Mouse (Mus musculus) testis, adult 2 months (tissue): Measurements from ENCODE around the gene Mrpl4. TPM values are rescaled to one million over a fixed set of nuclear protein-coding genes. Genes with fewer than 3 reads are reported as not detected.

Experiments used
- H3K27ac ChIP-seq: fragments of 200-500 bp; 2 replicates; pipeline ENCODE4 v1.5.1; 2012; ENCODE audit warnings: low read depth, low read length; ENCODE audit not compliant: control insufficient read depth, insufficient read depth
- H3K27me3 ChIP-seq: fragments of 200-500 bp; 2 replicates; pipeline ENCODE4 v1.6.1; 2012; ENCODE audit warnings: mild to moderate bottlenecking, low read length, moderate library complexity; ENCODE audit not compliant: control insufficient read depth, insufficient read depth
- H3K36me3 ChIP-seq: fragments of 200-500 bp; 2 replicates; pipeline ENCODE4 v1.6.1; 2012; ENCODE audit warnings: mild to moderate bottlenecking, low read length; ENCODE audit not compliant: control insufficient read depth, insufficient read depth
- H3K4me1 ChIP-seq: fragments of 200-500 bp; 2 replicates; pipeline ENCODE4 v1.6.1; 2012; ENCODE audit warnings: low read length; ENCODE audit not compliant: control insufficient read depth, insufficient read depth
- H3K4me3 ChIP-seq: fragments of 200-500 bp; 2 replicates; pipeline ENCODE4 v1.5.1; 2012; ENCODE audit warnings: low read depth, mild to moderate bottlenecking, low read length, moderate library complexity, mixed read lengths; ENCODE audit not compliant: control insufficient read depth
- CTCF ChIP-seq: fragments of 200-500 bp; IDR thresholded peaks from 2 replicates; pipeline ENCODE4 v1.5.1; 2012; ENCODE audit warnings: low read depth, mild to moderate bottlenecking, inconsistent platforms, low read length, moderate library complexity; ENCODE audit not compliant: control insufficient read depth, insufficient read depth, insufficient replicate concordance
- POLR2A ChIP-seq: fragments of 200-500 bp; IDR thresholded peaks from 2 replicates; pipeline ENCODE4 v1.6.1; 2012; ENCODE audit warnings: low read depth, mild to moderate bottlenecking, inconsistent platforms, low read length, moderate library complexity; ENCODE audit not compliant: control insufficient read depth
- polyA plus RNA-seq: library from polyadenylated mRNA; depleted of rRNA; stranded (reverse); fragments of >200 nt; gene quantifications from 2 replicates; pipeline ENCODE4 v1.2.3, GENCODE M21; 2012

The Mrpl4 gene
- polyA plus RNA-seq, 1 experiment = 45.1 TPM

- Histone ChIP-seq H3K36me3 (no peaks in the 10 kb centered on the region), H3K4me1 (peaks cover 11% of the 10 kb centered on the region), H3K4me3 (no peak overlapping the region), H3K27ac (no peak overlapping the region), H3K27me3 (no peaks in the 10 kb centered on the region)
- TF ChIP-seq POLR2A = no peak
- TF ChIP-seq CTCF = no peak
Measured at GRCm38 (mm10) chr9:20971751-20972140, 30.8 kb upstream of the Mrpl4 start.

DNA sequence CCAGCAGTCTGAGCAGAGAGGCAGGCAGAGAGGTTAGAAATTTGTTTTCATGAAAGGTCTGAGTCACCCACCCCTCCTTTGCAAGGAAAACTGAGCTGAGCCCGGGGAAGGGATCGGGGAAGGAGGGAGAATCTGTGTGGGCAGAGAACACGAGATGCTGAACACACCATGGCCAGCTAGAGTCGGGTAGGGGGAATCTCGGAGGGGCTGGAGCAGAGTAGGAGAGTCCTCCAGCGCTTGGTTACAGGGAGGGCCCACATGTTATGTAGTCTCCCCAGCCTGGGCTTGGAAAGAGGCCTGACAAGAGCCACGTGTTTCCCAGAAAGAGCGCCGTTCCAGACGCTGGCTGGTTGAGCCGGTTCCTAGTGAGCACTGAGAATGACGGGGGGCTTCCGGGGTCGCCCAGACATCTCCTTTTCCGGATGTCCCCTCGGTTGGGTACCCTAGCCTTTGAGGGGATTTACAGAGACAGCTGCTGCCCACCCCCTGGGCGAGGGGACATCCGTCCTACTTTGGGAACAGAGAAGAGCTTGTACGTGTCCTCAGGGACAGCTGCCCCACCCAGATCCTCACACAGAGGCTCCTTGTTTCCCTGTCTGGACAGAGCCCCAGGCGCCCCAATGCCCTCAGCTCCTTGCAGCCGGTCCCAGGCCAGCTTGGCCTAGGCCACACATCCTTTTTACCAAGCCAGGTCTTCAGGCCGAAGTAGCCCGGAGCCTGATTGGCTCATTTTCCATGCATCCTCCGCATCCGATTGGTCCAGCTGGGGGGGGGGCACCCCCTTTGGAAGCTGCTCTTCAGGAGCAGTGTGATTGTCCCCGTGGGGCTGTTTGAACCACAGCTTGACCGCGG lies 30.2 kb upstream of the Mrpl4 start:
- no peak overlapping the region for H3K27ac ChIP-seq
- no peaks in the 10 kb centered on the region for H3K27me3 ChIP-seq
- no peak for TF ChIP-seq POLR2A
- TF ChIP-seq CTCF = no peak
- H3K4me1 ChIP-seq = peaks cover 12% of the 10 kb centered on the region
- H3K4me3 ChIP-seq = no peak overlapping the region
- no peaks in the 10 kb centered on the region for H3K36me3 ChIP-seq

DNA sequence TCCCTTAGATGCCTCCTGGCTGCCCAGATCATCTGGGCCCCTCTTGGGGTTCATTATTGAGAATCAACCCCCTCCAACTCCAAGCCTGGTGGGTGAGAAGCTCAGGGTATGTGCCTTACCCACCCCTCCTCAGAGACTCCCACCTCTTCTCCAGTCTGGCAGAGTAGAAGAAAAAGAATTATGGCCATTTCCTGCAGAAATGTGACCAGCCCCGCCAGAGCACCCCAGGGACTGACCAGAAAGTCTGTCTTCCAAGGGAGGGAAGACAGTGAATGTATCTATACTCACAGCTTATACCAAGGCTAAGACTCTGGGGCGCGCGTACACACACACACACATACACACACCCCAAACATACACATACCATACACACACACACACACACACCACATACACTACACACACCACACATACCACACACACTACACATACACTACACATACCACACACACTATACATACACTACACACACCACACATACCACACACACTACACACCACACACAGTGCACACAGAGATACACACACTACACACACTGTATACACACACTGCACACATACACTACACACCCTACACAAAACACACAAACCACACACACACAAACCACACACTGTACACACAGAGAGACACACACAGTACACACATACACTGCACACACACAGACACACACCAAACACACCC lies 29.4 kb upstream of the Mrpl4 start:
- no peak for TF ChIP-seq CTCF
- no peak for TF ChIP-seq POLR2A
- no peak overlapping the region for H3K4me3 ChIP-seq
- H3K27ac ChIP-seq = no peak overlapping the region
- no peaks in the 10 kb centered on the region for H3K27me3 ChIP-seq
- H3K4me1 ChIP-seq = peaks cover 12% of the 10 kb centered on the region
- no peaks in the 10 kb centered on the region for H3K36me3 ChIP-seq

DNA sequence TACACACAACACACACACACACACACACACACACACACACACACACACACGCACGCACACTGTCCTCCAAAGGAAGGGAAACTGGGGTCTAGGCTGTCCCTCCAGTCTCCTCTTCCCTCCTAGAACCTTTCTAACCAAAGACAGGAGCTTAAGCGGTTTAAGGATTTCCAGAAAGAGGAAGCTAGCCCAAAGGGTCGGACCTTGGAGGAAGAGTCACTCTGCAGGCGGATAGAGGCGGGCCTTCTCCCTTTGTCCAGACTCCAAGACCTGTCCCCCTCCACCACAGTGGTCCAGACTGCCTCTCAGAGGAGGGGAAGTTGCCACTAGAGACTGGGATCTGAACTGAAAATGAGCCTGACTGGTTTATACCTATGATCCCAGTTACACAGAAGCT lies 28.9 kb upstream of the Mrpl4 start:
- Histone ChIP-seq H3K4me3 (no peak overlapping the region), H3K27ac (no peak overlapping the region), H3K4me1 (peaks cover 12% of the 10 kb centered on the region), H3K27me3 (no peaks in the 10 kb centered on the region), H3K36me3 (no peaks in the 10 kb centered on the region)
- TF ChIP-seq CTCF = no peak
- TF ChIP-seq POLR2A = no peak

DNA sequence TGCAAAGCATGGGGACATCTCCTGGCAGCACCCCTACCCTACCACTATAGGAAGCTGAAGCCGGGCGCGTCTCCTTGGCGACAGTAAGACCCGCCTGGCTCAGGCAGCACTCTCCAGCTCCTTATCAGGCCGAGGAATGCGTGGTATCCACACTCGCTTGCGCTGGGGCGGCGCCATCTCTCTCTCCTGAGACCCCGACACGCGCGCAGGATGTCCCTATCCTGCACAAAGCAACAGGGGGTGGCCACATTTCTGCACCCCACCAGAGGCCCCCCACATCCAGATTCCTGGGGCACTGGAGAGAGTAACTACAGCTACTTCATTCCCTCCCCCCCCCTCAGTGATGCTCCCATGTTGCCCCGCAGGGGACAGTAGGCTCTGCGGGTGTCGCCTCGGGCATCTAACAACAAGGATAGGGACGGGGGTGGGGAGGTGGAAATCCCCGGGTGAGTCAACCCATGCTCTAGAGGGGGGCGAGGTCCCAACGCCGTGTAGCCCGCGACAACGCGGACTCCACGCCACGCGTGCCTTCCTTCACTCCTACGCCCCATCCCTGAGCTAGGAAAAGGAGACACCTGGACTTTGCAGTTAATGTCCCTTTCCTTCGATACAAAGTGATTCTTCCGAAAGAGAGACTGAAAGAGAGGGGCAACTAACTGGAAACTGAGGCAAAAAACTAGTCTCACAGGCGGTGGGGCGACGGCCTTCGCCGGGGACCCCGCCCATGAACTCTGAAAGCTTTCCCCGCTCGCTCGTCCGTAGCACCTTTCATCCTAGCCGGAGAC lies 26.9 kb upstream of the Mrpl4 start:
- TF ChIP-seq CTCF (no peak), POLR2A (no peak; the same call in 1 of the 2 replicates)
- peak overlapping the region; percentile 10; the same call in 1 of the 2 replicates for H3K27ac ChIP-seq
- peaks cover 12% of the 10 kb centered on the region for H3K4me1 ChIP-seq
- no peaks in the 10 kb centered on the region for H3K36me3 ChIP-seq
- no peaks in the 10 kb centered on the region for H3K27me3 ChIP-seq
- peak overlapping the region; percentile 87 for H3K4me3 ChIP-seq

GRCm38 (mm10) chr9:20976216-20976960 lies 26.1 kb upstream of the Mrpl4 start, which contains the start of gene S1pr2:
Gene S1pr2 (minus strand): TSS chr9:20976781.
- Histone ChIP-seq H3K27me3 (no peaks in the 10 kb centered on the region), H3K36me3 (no peaks in the 10 kb centered on the region), H3K4me3 (peak within 1 kb of the TSS; percentile 87), H3K27ac (peak within 1 kb of the TSS; percentile 10), H3K4me1 (peaks cover 12% of the 10 kb centered on the region)
- no peak for TF ChIP-seq CTCF
- no peak for TF ChIP-seq POLR2A
